Mouse (Mus musculus): ENCODE measurements around the gene Rbm12b1. TPM values are rescaled to one million over a fixed set of nuclear protein-coding genes. Genes with fewer than 3 reads are reported as not detected.
"Not testable (repeated sequence)": the region's sequence is repeated elsewhere in the genome, so short reads cannot be mapped to it uniquely, and the experiment has no call there.

The Rbm12b1 gene
- polyA plus RNA-seq (2015; fragmentation: Nextera tagmentation; extraction: Ambion mirVana), result 2.4 and 3.7 TPM in 2 replicates

GRCm38 (mm10) chr4:12140141-12140567 lies at the start of gene Rbm12b1:
Gene Rbm12b1, plus strand, starts transcription at chr4:12140264.
- H3K36me3 ChIP-seq (ENCODE audit: insufficient read depth, low read length); H3K27me3 ChIP-seq (replicated peaks; ENCODE audit: insufficient read depth, low read length); H3K4me1 ChIP-seq (ENCODE audit: insufficient read depth, low read depth, low read length); H3K9me3 ChIP-seq (ENCODE audit: low read length); H3K27ac ChIP-seq (ENCODE audit: low read length): not testable (repeated sequence)
- TF ChIP-seq CTCF (IDR thresholded peaks at IDR 0.05), result 0 out of 2 replicates have a peak, but pooled peaks have one; percentile 26
- DNase-seq (ENCODE audit: low spot score) (peak; percentile 94), ATAC-seq (peak; percentile 99)
- peak within 1 kb of the TSS; percentile 46 for H3K4me2 ChIP-seq (replicated peaks; ENCODE audit: low read depth, low read length)
- H3K4me3 ChIP-seq (ENCODE audit: low read depth, low read length), result peak within 1 kb of the TSS; percentile 35
- 2% methylated on average over 17 of the region's 32 CpGs for WGBS
- 0 out of 2 replicates have a peak within 1 kb of the TSS, but pooled peaks have one; percentile 46 for H3K9ac ChIP-seq (replicated peaks; ENCODE audit: low read depth)

- not testable (repeated sequence) for H3K27ac ChIP-seq (ENCODE audit: low read length); H3K27me3 ChIP-seq (replicated peaks; ENCODE audit: insufficient read depth, low read length); H3K9me3 ChIP-seq (ENCODE audit: low read length); H3K4me1 ChIP-seq (ENCODE audit: insufficient read depth, low read depth, low read length); H3K36me3 ChIP-seq (ENCODE audit: insufficient read depth, low read length)
- peak; percentile 23 for DNase-seq (ENCODE audit: low spot score)
- Histone ChIP-seq H3K4me2 (replicated peaks; ENCODE audit: low read depth, low read length) (peak overlapping the region; percentile 46), H3K9ac (replicated peaks; ENCODE audit: low read depth) (0 out of 2 replicates have a peak overlapping the region, but pooled peaks have one; percentile 29), H3K4me3 (ENCODE audit: low read depth, low read length) (peak overlapping the region; percentile 31)
- 9% methylated on average over 20 of the region's 40 CpGs for WGBS
- ATAC-seq, result peak; percentile 87
Observed at GRCm38 (mm10) chr4:12140592-12141062, 563 bp downstream of the Rbm12b1 start.

- WGBS, result 90% methylated on average over 6 of the region's 7 CpGs
- not testable (repeated sequence) for H3K9ac ChIP-seq (replicated peaks; ENCODE audit: low read depth); H3K4me3 ChIP-seq (ENCODE audit: low read depth, low read length); H3K27ac ChIP-seq (ENCODE audit: low read length); H3K9me3 ChIP-seq (ENCODE audit: low read length); H3K27me3 ChIP-seq (replicated peaks; ENCODE audit: insufficient read depth, low read length); H3K4me2 ChIP-seq (replicated peaks; ENCODE audit: low read depth, low read length); ATAC-seq; DNase-seq (ENCODE audit: low spot score); H3K4me1 ChIP-seq (ENCODE audit: insufficient read depth, low read depth, low read length); H3K36me3 ChIP-seq (ENCODE audit: insufficient read depth, low read length)
Observed at GRCm38 (mm10) chr4:12141516-12141915, 1.5 kb downstream of the Rbm12b1 start.

GRCm38 (mm10) chr4:12147660-12148059 lies 7.6 kb downstream of the Rbm12b1 start:
- Histone ChIP-seq H3K9ac (replicated peaks; ENCODE audit: low read depth) (no peak overlapping the region), H3K27ac (ENCODE audit: low read length) (no peak overlapping the region), H3K4me2 (replicated peaks; ENCODE audit: low read depth, low read length) (no peak overlapping the region), H3K36me3 (ENCODE audit: insufficient read depth, low read length) (no peaks in the 10 kb centered on the region), H3K4me3 (ENCODE audit: low read depth, low read length) (no peak overlapping the region), H3K27me3 (replicated peaks; ENCODE audit: insufficient read depth, low read length) (no peaks in the 10 kb centered on the region), H3K9me3 (ENCODE audit: low read length) (no peaks in the 10 kb centered on the region), H3K4me1 (ENCODE audit: insufficient read depth, low read depth, low read length) (no peaks in the 10 kb centered on the region)
- DNase-seq (ENCODE audit: low spot score), result no peak
- ATAC-seq, result no peak
- TF ChIP-seq EP300 (IDR thresholded peaks at IDR 0.05) (no peak), CTCF (IDR thresholded peaks at IDR 0.05) (no peak)

- Histone ChIP-seq H3K9me3 (ENCODE audit: low read length) (no peaks in the 10 kb centered on the region), H3K27me3 (replicated peaks; ENCODE audit: insufficient read depth, low read length) (no peaks in the 10 kb centered on the region), H3K27ac (ENCODE audit: low read length) (peak overlapping the region; percentile 58; the same call in 1 of the 2 replicates), H3K9ac (replicated peaks; ENCODE audit: low read depth) (peak overlapping the region; percentile 88), H3K4me1 (ENCODE audit: insufficient read depth, low read depth, low read length) (peaks cover 7% of the 10 kb centered on the region; the same call in 1 of the 2 replicates), H3K4me3 (ENCODE audit: low read depth, low read length) (peak overlapping the region; percentile 73), H3K36me3 (ENCODE audit: insufficient read depth, low read length) (no peaks in the 10 kb centered on the region), H3K4me2 (replicated peaks; ENCODE audit: low read depth, low read length) (peak overlapping the region; percentile 79)
- no peak for TF ChIP-seq EP300 (IDR thresholded peaks at IDR 0.05)
- no peak for TF ChIP-seq CTCF (IDR thresholded peaks at IDR 0.05)
- DNase-seq (ENCODE audit: low spot score) (peak; percentile 41), ATAC-seq (no peak)
- WGBS, result 10% methylated on average over 9 of the region's 9 CpGs
Observed at GRCm38 (mm10) chr4:12170986-12171317, 30.9 kb downstream of the Rbm12b1 start.

GRCm38 (mm10) chr4:12171318-12172091 lies 31.4 kb downstream of the Rbm12b1 start, which contains the start of gene Fam92a:
Gene Fam92a, minus strand, starts transcription at chr4:12172015.
- ATAC-seq, result peak; percentile 96
- H3K27ac ChIP-seq (ENCODE audit: low read length), result peak within 1 kb of the TSS; percentile 58
- peak within 1 kb of the TSS; percentile 88 for H3K9ac ChIP-seq (replicated peaks; ENCODE audit: low read depth)
- H3K36me3 ChIP-seq (ENCODE audit: insufficient read depth, low read length), result no peaks in the 10 kb centered on the region
- DNase-seq (ENCODE audit: low spot score), result peak; percentile 79
- no peak for TF ChIP-seq EP300 (IDR thresholded peaks at IDR 0.05)
- no peak; the same call in none of the 2 replicates for TF ChIP-seq CTCF (IDR thresholded peaks at IDR 0.05)
- peak within 1 kb of the TSS; percentile 73 for H3K4me3 ChIP-seq (ENCODE audit: low read depth, low read length)
- H3K27me3 ChIP-seq (replicated peaks; ENCODE audit: insufficient read depth, low read length), result no peaks in the 10 kb centered on the region
- peaks cover 7% of the 10 kb centered on the region; the same call in 1 of the 2 replicates for H3K4me1 ChIP-seq (ENCODE audit: insufficient read depth, low read depth, low read length)
- 1% methylated on average over 56 of the region's 74 CpGs for WGBS
- H3K4me2 ChIP-seq (replicated peaks; ENCODE audit: low read depth, low read length), result peak within 1 kb of the TSS; percentile 79
- no peaks in the 10 kb centered on the region for H3K9me3 ChIP-seq (ENCODE audit: low read length)
